Mouse (Mus musculus) MEL (cell line): Measurements from ENCODE around the gene 4930524B15Rik.

Experiments
- CTCF ChIP-seq, 3 experiments: IDR thresholded peaks in 2 of 3; conservative IDR thresholded peaks in 1 of 3; 2 replicates each; pipeline ENCODE4 v1.5.1; 2011 to 2012; ENCODE audit warnings: low read length in 3 of 3, low read depth in 2 of 3, mild to moderate bottlenecking in 2 of 3, improper control_type of control experiment in 1 of 3, inconsistent platforms in 1 of 3, mixed read lengths in 1 of 3, moderate library complexity in 1 of 3; ENCODE audit not compliant: control insufficient read depth in 1 of 3, insufficient read depth in 1 of 3, poor library complexity in 1 of 3, severe bottlenecking in 1 of 3
- HCFC1 ChIP-seq: IDR thresholded peaks from 2 replicates; pipeline ENCODE4 v1.6.1; 2012; ENCODE audit warnings: low read depth, mild to moderate bottlenecking, inconsistent platforms, low read length, improper control_type of control experiment, moderate library complexity
- MAX ChIP-seq: IDR thresholded peaks from 2 replicates; pipeline ENCODE4 v1.6.1; 2011; ENCODE audit warnings: low read length, improper control_type of control experiment
- MXI1 ChIP-seq: IDR thresholded peaks from 2 replicates; pipeline ENCODE4 v1.6.1; 2011; ENCODE audit warnings: mild to moderate bottlenecking, low read depth, low read length, improper control_type of control experiment
- POLR2A ChIP-seq, 2 experiments: IDR thresholded peaks; 2 replicates each; pipeline ENCODE4 v1.6.1; 2011 to 2012; ENCODE audit warnings: low read length in 2 of 2, mild to moderate bottlenecking in 2 of 2, control low read depth in 1 of 2, improper control_type of control experiment in 1 of 2, low read depth in 1 of 2, moderate library complexity in 1 of 2; ENCODE audit not compliant: control insufficient read depth in 1 of 2, insufficient read depth in 1 of 2, poor library complexity in 1 of 2
- POLR2AphosphoS2 ChIP-seq: IDR thresholded peaks from 2 replicates; pipeline ENCODE4 v1.6.1; 2011; ENCODE audit warnings: low read length, improper control_type of control experiment
- USF1 ChIP-seq: IDR thresholded peaks from 2 replicates; pipeline ENCODE4 v1.6.1; 2014; ENCODE audit warnings: low read depth, mild to moderate bottlenecking, inconsistent platforms, low read length, improper control_type of control experiment, moderate library complexity
- USF2 ChIP-seq, 2 experiments: IDR thresholded peaks; 2 replicates each; pipeline ENCODE4 v1.6.1; 2011 to 2012; ENCODE audit warnings: improper control_type of control experiment in 2 of 2, low read length in 2 of 2, borderline replicate concordance in 1 of 2, inconsistent platforms in 1 of 2, low read depth in 1 of 2, mild to moderate bottlenecking in 1 of 2; ENCODE audit not compliant: insufficient read depth in 1 of 2
- ZNF384 ChIP-seq: IDR thresholded peaks from 2 replicates; pipeline ENCODE4 v1.6.1; 2012; ENCODE audit warnings: low read depth, mild to moderate bottlenecking, inconsistent platforms, low read length, improper control_type of control experiment

DNA sequence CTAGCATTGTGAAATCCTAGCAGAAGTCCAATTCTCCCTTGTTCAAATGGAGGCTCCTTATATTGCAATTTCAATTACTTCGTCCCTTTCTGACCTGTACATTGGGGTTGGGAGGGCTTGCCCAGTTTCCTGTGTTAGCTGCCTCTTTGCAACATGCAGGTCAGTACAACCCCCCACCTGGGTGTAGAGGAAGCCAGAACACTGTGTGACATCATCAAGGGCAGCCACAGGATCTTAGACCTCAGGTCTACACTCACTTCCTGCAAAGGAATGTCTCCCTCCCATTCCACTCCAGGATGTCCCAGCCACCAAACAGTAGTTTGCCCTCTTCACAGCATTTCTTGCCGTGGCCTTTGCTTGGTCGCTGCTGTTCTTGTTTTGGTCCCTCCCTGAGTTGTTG is 19.9 kb upstream of the 4930524B15Rik start:
- TF ChIP-seq USF2 (IDR thresholded peaks at IDR 0.05; ENCODE audit: borderline replicate concordance in 1 of 2, insufficient read depth in 1 of 2, low read depth in 1 of 2, low read length in 2 of 2) (no peak), POLR2A (IDR thresholded peaks at IDR 0.05; ENCODE audit: control insufficient read depth in 1 of 2, insufficient read depth in 1 of 2, low read depth in 1 of 2, low read length in 2 of 2, poor library complexity in 1 of 2) (no peak), POLR2AphosphoS2 (no peak), USF1 (no peak), CTCF (IDR thresholded peaks at IDR 0.05 in 2 of 3, conservative IDR thresholded peaks at IDR 0.05 in 1 of 3; ENCODE audit: control insufficient read depth in 1 of 3, insufficient read depth in 1 of 3, low read depth in 2 of 3, low read length in 3 of 3, poor library complexity in 1 of 3, severe bottlenecking in 1 of 3) (no peak), MAX (no peak), HCFC1 (no peak), ZNF384 (no peak), MXI1 (no peak)
